Mouse (Mus musculus) limb, embryonic 13.5 days (tissue): ENCODE results near the gene Zfp142. TPM values are rescaled to one million over a fixed set of nuclear protein-coding genes. Genes with fewer than 3 reads are reported as not detected.

Experiments
- ATAC-seq: fragments of 200-750 bp; cut with Nextera tagmentation; 2 replicates; pipeline ENCODE4 v1.8.0; 2017; ENCODE audit warnings: low read depth, moderate number of reproducible peaks, moderate TSS enrichment; ENCODE audit not compliant: low FRiP score
- H3K27ac ChIP-seq: fragments of 300-500 bp; sonication (generic); 2 replicates; pipeline ENCODE4 v1.5.1; 2015; ENCODE audit warnings: inconsistent platforms, mild to moderate bottlenecking, moderate library complexity
- H3K27me3 ChIP-seq: fragments of 300-500 bp; sonication (generic); 2 replicates; pipeline ENCODE4 v1.6.1; 2015; ENCODE audit warnings: mild to moderate bottlenecking, inconsistent platforms
- H3K36me3 ChIP-seq: fragments of 300-500 bp; sonication (generic); 2 replicates; pipeline ENCODE4 v1.6.1; 2015; ENCODE audit warnings: inconsistent platforms, mild to moderate bottlenecking, moderate library complexity
- H3K4me1 ChIP-seq: fragments of 300-500 bp; sonication (generic); 2 replicates; pipeline ENCODE4 v1.6.1; 2015; ENCODE audit warnings: inconsistent platforms
- H3K4me2 ChIP-seq: fragments of 300-500 bp; sonication (generic); replicated peaks from 2 replicates; pipeline ENCODE4 v1.6.1; 2015; ENCODE audit warnings: inconsistent platforms, mild to moderate bottlenecking, moderate library complexity
- H3K4me3 ChIP-seq: fragments of 300-500 bp; sonication (generic); 2 replicates; pipeline ENCODE4 v1.5.1; 2015; ENCODE audit warnings: moderate library complexity, mild to moderate bottlenecking, inconsistent platforms
- H3K9ac ChIP-seq: fragments of 300-500 bp; sonication (generic); 2 replicates; pipeline ENCODE4 v1.6.1; 2015; ENCODE audit warnings: mild to moderate bottlenecking, inconsistent platforms
- H3K9me3 ChIP-seq: fragments of 300-500 bp; sonication (generic); 2 replicates; pipeline ENCODE4 v1.6.1; 2016; ENCODE audit warnings: inconsistent platforms
- WGBS: fragments of 180-500 bp; shearing (Covaris S2); methylation state at CpG from one replicate; pipeline ENCODE4 v1.1.7; 2015; 5-methylcytosine and 5-hydroxymethylcytosine counted together
- polyA plus RNA-seq: library from polyadenylated mRNA; unstranded; fragments of >200 nt; fragmentation: Nextera tagmentation; extraction: Ambion mirVana; gene quantifications from 2 replicates; pipeline ENCODE4 v1.2.1, GENCODE M21; 2015

The Zfp142 gene
- polyA plus RNA-seq, result 8.1 TPM in 2 replicates

DNA sequence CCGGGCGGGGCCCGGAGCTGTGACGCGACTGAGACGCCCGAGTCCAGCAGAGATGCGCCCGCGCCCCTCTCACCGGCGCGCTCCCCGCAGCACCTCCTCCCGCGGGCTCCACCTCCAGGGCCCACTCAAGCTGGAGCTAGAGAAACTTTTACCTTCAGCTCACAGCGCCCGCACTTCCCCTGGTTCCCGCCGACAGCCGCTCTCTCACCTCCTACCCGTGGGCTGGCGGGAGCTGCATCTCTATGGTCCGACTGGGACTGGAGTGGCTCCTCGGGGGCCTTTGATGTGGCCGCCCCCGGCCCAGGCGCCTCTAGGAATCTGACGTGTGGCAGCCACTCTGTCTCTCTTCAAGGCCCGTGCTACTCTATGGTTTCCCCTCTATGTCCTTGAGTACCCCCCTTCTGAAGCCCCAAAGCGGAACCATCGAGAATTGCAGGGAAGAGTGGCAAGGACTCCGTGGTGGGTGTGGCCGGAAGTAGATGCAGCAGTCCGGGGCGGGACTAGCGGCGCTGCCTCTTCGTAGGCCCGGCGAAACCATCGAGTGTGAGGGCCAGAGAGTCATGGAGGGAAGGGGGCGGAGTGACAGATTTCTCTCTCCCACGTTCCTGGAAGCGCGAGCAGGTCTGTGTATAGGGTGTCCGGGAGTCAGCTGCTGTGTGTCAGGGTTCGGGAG, at the start of gene Zfp142, which contains the start of gene Bcs1l:
Gene Zfp142 (minus strand): TSS at position 474 of the 673 bp plus-strand sequence.
Gene Bcs1l (plus strand): TSS at position 517 of the 673 bp plus-strand sequence.
- under 1% methylated on average over 48 of the region's 48 CpGs for WGBS
- peak within 1 kb of the TSS; percentile 78 for H3K27ac ChIP-seq
- H3K36me3 ChIP-seq, result peaks cover 42% of the 10 kb centered on the region
- peak; percentile 99 for ATAC-seq
- H3K9ac ChIP-seq, result peak within 1 kb of the TSS; percentile 80
- H3K4me3 ChIP-seq, result peak within 1 kb of the TSS; percentile 88
- H3K27me3 ChIP-seq, result no peaks in the 10 kb centered on the region
- H3K9me3 ChIP-seq, result no peaks in the 10 kb centered on the region
- peaks cover 28% of the 10 kb centered on the region for H3K4me1 ChIP-seq
- H3K4me2 ChIP-seq, result peak within 1 kb of the TSS; percentile 93

DNA sequence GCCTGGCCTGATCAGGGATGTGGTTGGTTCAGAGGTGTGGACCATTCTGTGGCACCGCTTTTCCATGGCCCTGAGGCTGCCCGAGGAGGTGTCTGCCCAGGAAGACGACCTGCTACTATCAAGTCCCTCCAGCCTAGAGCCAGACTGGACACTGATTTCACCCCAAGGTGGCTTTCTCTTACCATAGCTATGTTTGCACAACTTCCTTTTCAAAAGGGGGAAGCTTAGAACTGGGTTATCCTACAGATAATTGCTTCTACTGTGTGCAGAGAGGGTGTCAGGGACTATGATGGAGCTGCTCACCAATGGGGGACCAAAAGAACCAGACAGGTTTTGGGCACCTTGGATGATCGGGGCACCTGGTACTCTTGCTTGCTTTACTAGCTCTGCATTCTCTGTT, 44.7 kb upstream of the Zfp142 start:
- no peak overlapping the region for H3K4me3 ChIP-seq
- 84% methylated on average over 4 of the region's 4 CpGs for WGBS

DNA sequence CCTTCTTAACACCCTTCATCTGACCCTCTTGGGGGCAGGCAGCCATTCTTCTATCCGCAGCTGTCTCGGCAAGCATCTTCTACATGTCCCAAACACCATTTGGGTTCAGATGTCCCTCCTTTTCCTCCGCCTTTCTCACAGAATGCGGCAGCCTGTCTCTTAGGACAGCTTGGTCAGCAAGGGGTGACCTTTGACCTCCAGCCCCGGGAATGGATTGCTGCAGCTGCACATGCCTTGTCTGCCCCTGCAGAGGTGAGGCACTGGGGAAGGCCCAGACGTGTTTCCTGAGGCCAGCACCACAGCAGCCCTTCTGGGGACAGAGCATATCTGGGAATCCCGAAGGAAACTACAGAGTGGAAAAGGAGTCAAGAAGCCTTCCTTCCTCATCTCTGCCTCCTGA, 40.0 kb upstream of the Zfp142 start:
- H3K4me3 ChIP-seq, result no peak overlapping the region
- no peak overlapping the region for H3K4me2 ChIP-seq
- H3K9me3 ChIP-seq, result no peaks in the 10 kb centered on the region
- no peaks in the 10 kb centered on the region for H3K4me1 ChIP-seq
- H3K36me3 ChIP-seq, result peaks cover 42% of the 10 kb centered on the region
- no peak overlapping the region for H3K27ac ChIP-seq
- no peak for ATAC-seq
- 46% methylated on average over 7 of the region's 7 CpGs for WGBS
- H3K9ac ChIP-seq, result no peak overlapping the region
- H3K27me3 ChIP-seq, result no peaks in the 10 kb centered on the region

More for the DNA sequence above, 44.7 kb upstream of the Zfp142 start:
- Histone ChIP-seq H3K9me3 (no peaks in the 10 kb centered on the region), H3K9ac (no peak overlapping the region), H3K4me2 (no peak overlapping the region), H3K4me1 (no peaks in the 10 kb centered on the region), H3K36me3 (peaks cover 40% of the 10 kb centered on the region), H3K27me3 (no peaks in the 10 kb centered on the region), H3K27ac (no peak overlapping the region)
- no peak for ATAC-seq

DNA sequence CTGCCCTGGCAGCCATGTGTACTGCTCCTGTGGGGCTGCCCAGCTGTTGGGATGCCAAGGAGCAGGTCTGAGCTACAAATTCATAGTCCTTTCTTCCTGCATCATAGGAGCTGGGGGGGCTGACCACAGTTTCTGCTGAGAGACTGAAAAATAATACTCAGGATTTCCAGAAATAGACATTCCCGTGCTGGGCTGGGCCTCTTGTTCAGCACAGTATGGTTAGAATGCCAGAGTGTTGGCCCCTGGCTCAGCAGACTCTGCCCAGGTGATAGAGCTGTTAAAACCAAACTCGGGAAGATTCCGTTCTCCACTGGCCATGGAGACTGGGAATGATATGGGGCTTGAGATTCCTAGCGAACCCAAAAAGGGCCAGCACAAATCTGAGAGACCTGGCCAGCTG, 38.0 kb upstream of the Zfp142 start:
- H3K27me3 ChIP-seq, result no peaks in the 10 kb centered on the region
- WGBS, result 81% methylated on average over 4 of the region's 4 CpGs

DNA sequence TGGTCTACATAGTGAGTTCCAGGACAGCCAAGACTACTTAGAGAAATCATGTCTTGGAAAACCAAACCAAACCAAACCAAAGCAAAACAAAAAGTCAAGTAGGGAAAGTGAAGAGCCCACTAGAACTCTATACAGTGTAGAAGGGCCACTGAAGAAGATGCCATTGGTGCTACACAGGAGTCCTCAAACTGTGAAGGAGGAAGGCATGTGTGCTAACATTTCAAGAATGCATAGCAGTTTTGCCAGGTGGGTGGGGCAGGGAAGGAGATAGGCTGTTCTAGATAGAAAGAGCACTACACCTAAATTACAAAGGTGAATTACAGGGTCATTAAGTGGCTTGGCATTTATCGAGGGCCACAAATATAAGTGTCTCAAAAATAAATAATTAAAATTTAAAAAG, 36.1 kb upstream of the Zfp142 start:
- no peaks in the 10 kb centered on the region for H3K9me3 ChIP-seq
- no peak overlapping the region for H3K4me3 ChIP-seq
- H3K27me3 ChIP-seq, result no peaks in the 10 kb centered on the region
- peaks cover 50% of the 10 kb centered on the region for H3K36me3 ChIP-seq
- H3K4me1 ChIP-seq, result no peaks in the 10 kb centered on the region
- no peak overlapping the region for H3K4me2 ChIP-seq
- ATAC-seq, result no peak
- no peak overlapping the region for H3K9ac ChIP-seq
- WGBS, result 100% methylated on average over 1 of the region's 1 CpGs
- no peak overlapping the region for H3K27ac ChIP-seq

More for the DNA sequence above, 38.0 kb upstream of the Zfp142 start:
- Histone ChIP-seq H3K36me3 (peaks cover 53% of the 10 kb centered on the region), H3K9ac (no peak overlapping the region), H3K27ac (no peak overlapping the region), H3K4me3 (no peak overlapping the region), H3K9me3 (no peaks in the 10 kb centered on the region), H3K4me2 (no peak overlapping the region), H3K4me1 (no peaks in the 10 kb centered on the region)
- no peak for ATAC-seq

DNA sequence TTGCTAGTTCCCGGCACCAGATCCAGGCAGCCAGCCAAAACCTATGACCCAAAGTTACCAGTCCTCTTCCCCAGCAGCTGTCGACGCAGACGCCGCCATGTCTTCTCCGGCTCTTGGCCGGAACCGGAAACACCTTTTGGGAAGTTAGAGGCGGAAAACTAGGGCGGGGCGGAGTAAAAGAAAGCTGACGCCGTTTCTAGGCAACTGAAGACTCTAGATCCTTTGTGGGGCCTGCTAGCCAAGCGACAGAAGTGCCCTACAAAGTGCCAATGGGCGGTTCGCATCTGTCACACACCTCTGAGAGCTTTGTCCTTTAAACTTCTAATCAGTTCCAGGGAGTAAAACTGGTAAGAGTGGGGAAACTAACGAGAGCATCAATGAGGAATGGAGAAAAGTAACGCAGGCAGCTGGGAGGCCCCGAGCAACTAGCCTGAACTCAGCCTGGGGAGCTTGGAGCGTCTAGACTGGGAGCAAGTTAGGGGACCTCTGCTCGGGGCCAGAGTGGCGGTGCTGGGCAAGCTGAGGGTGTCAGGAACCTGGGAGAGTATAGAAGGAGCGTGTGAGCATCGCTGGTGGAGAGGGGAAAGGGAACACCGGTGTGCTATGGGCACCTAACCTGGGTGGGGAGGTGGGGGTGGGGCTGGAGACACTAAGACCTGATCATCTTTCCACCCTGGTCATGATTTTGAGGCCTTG, 13.4 kb upstream of the Zfp142 start, which contains the start of the genes Rnf25 and Stk36:
Gene Rnf25 (minus strand): TSS at position 131 of the 696 bp plus-strand sequence.
Gene Stk36 (plus strand): TSS at position 179 of the 696 bp plus-strand sequence.
- peak; percentile 90 for ATAC-seq
- peak within 1 kb of the TSS; percentile 89 for H3K4me2 ChIP-seq
- no peak within 1 kb of the TSS for H3K27ac ChIP-seq
- WGBS, result 8% methylated on average over 25 of the region's 25 CpGs
- H3K9me3 ChIP-seq, result no peaks in the 10 kb centered on the region
- H3K36me3 ChIP-seq, result peaks cover 46% of the 10 kb centered on the region
- H3K27me3 ChIP-seq, result no peaks in the 10 kb centered on the region
- H3K9ac ChIP-seq, result peak within 1 kb of the TSS; percentile 94
- H3K4me3 ChIP-seq, result peak within 1 kb of the TSS; percentile 92
- H3K4me1 ChIP-seq, result peaks cover 13% of the 10 kb centered on the region

DNA sequence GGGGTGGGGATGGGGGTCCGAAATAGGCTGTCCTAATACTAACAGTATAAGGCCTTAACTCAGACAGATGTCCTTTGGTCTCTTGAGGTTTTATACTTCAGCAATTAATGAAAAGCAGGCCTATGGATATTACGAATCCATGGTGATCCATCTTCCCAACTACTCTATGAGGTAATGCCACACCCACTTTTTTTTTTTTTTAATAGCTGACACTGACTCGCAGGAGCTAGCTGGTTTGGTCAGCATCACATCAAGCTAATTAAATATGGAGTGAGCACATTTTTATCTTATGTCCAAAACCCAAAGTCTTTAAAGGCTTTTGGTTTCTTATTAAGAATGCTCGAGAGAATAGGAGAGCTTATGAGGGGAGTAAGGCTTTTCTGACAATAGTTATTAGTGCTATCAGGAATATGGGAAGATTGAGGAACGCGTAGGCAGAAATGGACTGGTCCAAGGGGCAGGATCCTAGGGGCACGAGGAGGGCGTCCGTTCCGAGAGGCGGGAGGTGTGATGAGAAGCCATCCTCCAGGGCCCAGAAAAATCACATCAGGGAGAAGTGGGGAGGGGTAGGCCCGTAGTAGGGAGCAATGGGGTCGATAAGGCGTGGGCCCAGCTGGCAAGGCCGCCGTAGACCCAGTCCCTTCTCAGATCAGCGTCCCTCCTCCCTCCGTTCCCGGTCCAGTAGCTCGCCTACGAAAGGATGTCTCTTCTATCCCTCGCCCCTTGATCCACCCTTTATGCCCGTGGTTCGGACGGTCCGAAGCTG, 12.6 kb upstream of the Zfp142 start:
- Histone ChIP-seq H3K27me3 (no peaks in the 10 kb centered on the region), H3K27ac (no peak overlapping the region), H3K9me3 (no peaks in the 10 kb centered on the region), H3K4me1 (peaks cover 13% of the 10 kb centered on the region), H3K36me3 (peaks cover 48% of the 10 kb centered on the region), H3K4me3 (peak overlapping the region; percentile 92), H3K4me2 (peak overlapping the region; percentile 89), H3K9ac (peak overlapping the region; percentile 94)
- WGBS, result 7% methylated on average over 26 of the region's 26 CpGs
- ATAC-seq, result peak; percentile 71

DNA sequence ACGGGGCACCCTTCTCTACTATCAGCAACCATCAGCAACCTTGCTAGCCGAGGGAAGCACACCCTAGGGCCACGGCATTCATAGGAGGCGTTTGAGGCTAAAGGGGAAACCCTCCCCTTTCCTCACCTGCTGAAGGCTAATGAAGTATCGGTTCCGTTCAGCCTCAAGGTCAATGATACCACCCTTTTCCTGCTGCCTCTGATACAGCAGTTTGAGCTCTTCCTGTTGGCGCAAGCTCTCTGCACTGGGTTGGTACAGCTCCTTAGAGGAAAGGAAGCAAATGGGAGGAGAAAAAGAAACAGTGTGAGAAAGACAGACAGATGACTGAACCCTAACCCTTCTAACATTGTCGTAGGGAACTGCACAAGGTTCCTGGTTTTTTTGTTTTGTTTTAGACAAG, 6.4 kb upstream of the Zfp142 start:
- no peaks in the 10 kb centered on the region for H3K4me1 ChIP-seq
- no peak for ATAC-seq
- no peak overlapping the region for H3K27ac ChIP-seq
- H3K9ac ChIP-seq, result no peak overlapping the region
- H3K4me3 ChIP-seq, result no peak overlapping the region
- H3K36me3 ChIP-seq, result peaks cover 88% of the 10 kb centered on the region
- H3K27me3 ChIP-seq, result no peaks in the 10 kb centered on the region
- no peaks in the 10 kb centered on the region for H3K9me3 ChIP-seq
- no peak overlapping the region for H3K4me2 ChIP-seq
- 90% methylated on average over 8 of the region's 8 CpGs for WGBS

DNA sequence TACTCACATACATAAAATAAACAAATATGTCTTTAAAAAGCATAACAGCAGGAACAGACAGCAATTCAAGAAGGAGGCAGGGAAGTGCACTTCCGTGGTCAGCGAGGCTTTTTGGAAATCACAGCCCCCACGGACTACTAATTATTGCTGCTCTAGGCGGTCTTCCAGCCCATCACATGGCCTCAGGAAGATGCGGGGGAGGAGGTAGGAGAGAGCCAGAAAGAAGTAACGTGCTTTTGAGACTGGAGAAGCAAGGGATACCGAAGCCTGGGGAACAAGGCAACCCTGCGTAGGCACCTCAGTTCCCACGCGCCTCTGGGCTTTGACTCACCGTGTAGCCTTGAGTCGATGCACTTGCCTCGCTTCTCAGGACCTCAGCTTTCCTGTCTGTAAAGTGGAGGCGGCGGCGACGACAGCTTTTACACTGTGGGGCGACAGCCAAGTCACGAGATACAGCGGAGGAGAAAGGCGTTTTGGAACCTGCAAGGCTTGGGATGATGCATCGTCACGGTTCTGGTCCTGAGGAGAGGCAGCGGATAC, 743 bp downstream of the Zfp142 start:
- peak overlapping the region; percentile 88 for H3K4me3 ChIP-seq
- peak overlapping the region; percentile 80 for H3K9ac ChIP-seq
- peaks cover 46% of the 10 kb centered on the region for H3K36me3 ChIP-seq
- no peaks in the 10 kb centered on the region for H3K27me3 ChIP-seq
- H3K4me1 ChIP-seq, result peaks cover 28% of the 10 kb centered on the region
- H3K27ac ChIP-seq, result peak overlapping the region; percentile 78
- H3K4me2 ChIP-seq, result peak overlapping the region; percentile 93
- H3K9me3 ChIP-seq, result no peaks in the 10 kb centered on the region
- WGBS, result under 1% methylated on average over 24 of the region's 24 CpGs
- ATAC-seq, result no peak

DNA sequence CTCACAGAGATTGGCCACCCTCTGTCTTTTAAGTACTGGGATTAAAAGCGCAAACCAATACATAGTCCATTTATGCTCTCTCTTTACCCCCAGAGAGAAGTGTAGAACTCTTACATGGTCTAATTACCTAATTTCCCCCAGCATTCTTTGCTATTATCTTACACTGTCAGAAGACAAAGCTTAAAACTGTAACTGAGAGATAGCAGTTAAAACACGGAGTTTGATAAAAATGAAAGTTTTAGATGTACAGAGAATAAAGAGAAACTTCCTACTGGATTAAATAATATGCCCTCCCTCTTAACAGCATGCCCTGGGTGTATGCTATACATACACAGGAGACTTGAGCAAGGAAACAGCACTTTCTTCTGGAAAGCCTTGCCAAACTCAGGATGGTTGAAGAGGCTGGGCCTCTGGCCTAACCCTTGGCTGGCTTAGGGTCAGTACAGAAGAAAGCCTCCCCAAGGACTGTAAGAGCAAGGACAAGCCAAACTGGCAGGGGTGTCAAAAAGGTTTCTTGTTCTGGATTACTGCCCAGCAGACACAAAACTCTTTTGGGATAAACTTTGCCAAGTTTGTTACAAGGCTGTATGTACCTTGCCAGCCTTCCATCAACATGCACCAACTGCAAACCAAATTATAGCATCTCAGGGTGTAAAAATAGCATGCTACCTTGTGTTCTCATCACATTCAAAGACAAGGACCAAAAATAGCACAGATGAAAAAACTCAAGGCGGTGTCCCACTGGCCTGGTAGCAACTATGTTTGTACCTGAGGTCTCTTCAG, 3.2 kb downstream of the Zfp142 start:
- H3K27me3 ChIP-seq, result no peaks in the 10 kb centered on the region
- peaks cover 37% of the 10 kb centered on the region for H3K36me3 ChIP-seq
- 96% methylated on average over 3 of the region's 3 CpGs for WGBS
- no peak overlapping the region for H3K27ac ChIP-seq
- H3K4me1 ChIP-seq, result peaks cover 28% of the 10 kb centered on the region
- H3K4me2 ChIP-seq, result no peak overlapping the region
- ATAC-seq, result no peak
- H3K4me3 ChIP-seq, result no peak overlapping the region
- no peak overlapping the region; the same call in 1 of the 2 replicates for H3K9ac ChIP-seq
- H3K9me3 ChIP-seq, result no peaks in the 10 kb centered on the region

DNA sequence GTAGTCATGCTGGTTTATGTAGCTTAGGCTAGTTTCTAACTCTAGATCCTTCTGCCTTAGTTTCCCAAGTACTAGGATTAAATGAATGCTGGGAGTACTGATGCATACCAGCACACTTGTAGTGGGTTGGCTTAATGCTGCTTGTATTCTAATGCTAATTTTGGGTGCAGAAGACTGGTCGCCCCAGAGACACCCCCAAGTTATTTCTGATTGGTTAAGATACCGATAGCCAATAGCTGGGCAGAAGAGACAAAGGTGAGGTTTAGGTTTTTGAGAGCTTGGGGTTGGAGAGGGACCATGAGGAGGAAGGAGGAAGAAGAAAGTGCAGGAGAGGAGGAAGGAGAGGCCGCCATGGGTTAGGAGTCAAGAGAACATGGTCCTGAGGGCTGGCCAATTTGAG, 5.4 kb downstream of the Zfp142 start:
- no peak overlapping the region for H3K9ac ChIP-seq
- no peak overlapping the region for H3K4me3 ChIP-seq
- no peak for ATAC-seq
- H3K4me2 ChIP-seq, result no peak overlapping the region
- H3K9me3 ChIP-seq, result no peaks in the 10 kb centered on the region
- no peaks in the 10 kb centered on the region for H3K27me3 ChIP-seq
- H3K36me3 ChIP-seq, result peaks cover 55% of the 10 kb centered on the region
- no peak overlapping the region for H3K27ac ChIP-seq
- H3K4me1 ChIP-seq, result peaks cover 21% of the 10 kb centered on the region
- WGBS, result 80% methylated on average over 3 of the region's 3 CpGs
